Mouse (Mus musculus): ENCODE results near the gene Usp43. TPM values are rescaled to one million over a fixed set of nuclear protein-coding genes. Genes with fewer than 3 reads are reported as not detected.

Usp43 gene
- polyA plus RNA-seq, 1 experiment from 2014 or later = 3.3 TPM

- H3K4me2 ChIP-seq (replicated peaks; ENCODE audit: low read depth, low read length) = no peak overlapping the region
- H3K4me3 ChIP-seq (ENCODE audit: low read length) = no peak overlapping the region
- H3K27ac ChIP-seq (ENCODE audit: low read depth, low read length) = no peak overlapping the region
- H3K9me3 ChIP-seq (ENCODE audit: control insufficient read depth, low read length) = no peaks in the 10 kb centered on the region
- no peaks in the 10 kb centered on the region for H3K4me1 ChIP-seq (ENCODE audit: control insufficient read depth, insufficient read depth, low read length)
- no peaks in the 10 kb centered on the region for H3K36me3 ChIP-seq (ENCODE audit: control insufficient read depth, insufficient read depth, low read length)
- H3K27me3 ChIP-seq (ENCODE audit: control insufficient read depth, insufficient read depth, low read length) = no peaks in the 10 kb centered on the region
- 94% methylated on average over 10 of the region's 10 CpGs for WGBS
- ATAC-seq (ENCODE audit: low FRiP score, low TSS enrichment) = no peak
- H3K9ac ChIP-seq (ENCODE audit: low read depth, low read length) = no peak overlapping the region
Measured at GRCm38 (mm10) chr11:67835408-67836078, 86.4 kb downstream of the Usp43 start.

- Histone ChIP-seq H3K27me3 (ENCODE audit: control insufficient read depth, insufficient read depth, low read length) (no peaks in the 10 kb centered on the region), H3K4me3 (ENCODE audit: low read length) (no peak overlapping the region), H3K9ac (ENCODE audit: low read depth, low read length) (no peak overlapping the region), H3K36me3 (ENCODE audit: control insufficient read depth, insufficient read depth, low read length) (no peaks in the 10 kb centered on the region), H3K9me3 (ENCODE audit: control insufficient read depth, low read length) (no peaks in the 10 kb centered on the region), H3K4me1 (ENCODE audit: control insufficient read depth, insufficient read depth, low read length) (no peaks in the 10 kb centered on the region), H3K4me2 (replicated peaks; ENCODE audit: low read depth, low read length) (no peak overlapping the region), H3K27ac (ENCODE audit: low read depth, low read length) (no peak overlapping the region)
- 74% methylated on average over 5 of the region's 5 CpGs for WGBS
- ATAC-seq (ENCODE audit: low FRiP score, low TSS enrichment) = no peak
Measured at GRCm38 (mm10) chr11:67831820-67832219, 90.1 kb downstream of the Usp43 start.

- 71% methylated on average over 6 of the region's 6 CpGs for WGBS
Measured at GRCm38 (mm10) chr11:67829530-67829929, 92.4 kb downstream of the Usp43 start.

GRCm38 (mm10) chr11:67828360-67829059 lies 93.4 kb downstream of the Usp43 start:
- Histone ChIP-seq H3K4me3 (ENCODE audit: low read length) (no peak overlapping the region), H3K4me2 (replicated peaks; ENCODE audit: low read depth, low read length) (no peak overlapping the region), H3K9ac (ENCODE audit: low read depth, low read length) (no peak overlapping the region), H3K27me3 (ENCODE audit: control insufficient read depth, insufficient read depth, low read length) (no peaks in the 10 kb centered on the region), H3K27ac (ENCODE audit: low read depth, low read length) (no peak overlapping the region), H3K36me3 (ENCODE audit: control insufficient read depth, insufficient read depth, low read length) (no peaks in the 10 kb centered on the region), H3K9me3 (ENCODE audit: control insufficient read depth, low read length) (no peaks in the 10 kb centered on the region), H3K4me1 (ENCODE audit: control insufficient read depth, insufficient read depth, low read length) (no peaks in the 10 kb centered on the region)
- ATAC-seq (ENCODE audit: low FRiP score, low TSS enrichment) = no peak
- WGBS = 42% methylated on average over 12 of the region's 12 CpGs

More at GRCm38 (mm10) chr11:67829530-67829929, 92.4 kb downstream of the Usp43 start:
- Histone ChIP-seq H3K27me3 (ENCODE audit: control insufficient read depth, insufficient read depth, low read length) (no peaks in the 10 kb centered on the region), H3K4me2 (replicated peaks; ENCODE audit: low read depth, low read length) (no peak overlapping the region), H3K4me1 (ENCODE audit: control insufficient read depth, insufficient read depth, low read length) (no peaks in the 10 kb centered on the region), H3K9me3 (ENCODE audit: control insufficient read depth, low read length) (no peaks in the 10 kb centered on the region), H3K27ac (ENCODE audit: low read depth, low read length) (no peak overlapping the region), H3K9ac (ENCODE audit: low read depth, low read length) (no peak overlapping the region), H3K4me3 (ENCODE audit: low read length) (no peak overlapping the region), H3K36me3 (ENCODE audit: control insufficient read depth, insufficient read depth, low read length) (no peaks in the 10 kb centered on the region)
- no peak for ATAC-seq (ENCODE audit: low FRiP score, low TSS enrichment)

- Histone ChIP-seq H3K4me1 (ENCODE audit: control insufficient read depth, insufficient read depth, low read length) (no peaks in the 10 kb centered on the region), H3K27me3 (ENCODE audit: control insufficient read depth, insufficient read depth, low read length) (no peaks in the 10 kb centered on the region), H3K4me2 (replicated peaks; ENCODE audit: low read depth, low read length) (no peak overlapping the region), H3K9ac (ENCODE audit: low read depth, low read length) (no peak overlapping the region), H3K9me3 (ENCODE audit: control insufficient read depth, low read length) (no peaks in the 10 kb centered on the region), H3K4me3 (ENCODE audit: low read length) (no peak overlapping the region), H3K36me3 (ENCODE audit: control insufficient read depth, insufficient read depth, low read length) (no peaks in the 10 kb centered on the region), H3K27ac (ENCODE audit: low read depth, low read length) (no peak overlapping the region)
- 84% methylated on average over 6 of the region's 6 CpGs for WGBS
- no peak for ATAC-seq (ENCODE audit: low FRiP score, low TSS enrichment)
Measured at GRCm38 (mm10) chr11:67821560-67821959, 100.4 kb downstream of the Usp43 start.

- no peaks in the 10 kb centered on the region for H3K9me3 ChIP-seq (ENCODE audit: control insufficient read depth, low read length)
- no peaks in the 10 kb centered on the region for H3K27me3 ChIP-seq (ENCODE audit: control insufficient read depth, insufficient read depth, low read length)
- 15% methylated on average over 4 of the region's 4 CpGs for WGBS
- no peaks in the 10 kb centered on the region for H3K4me1 ChIP-seq (ENCODE audit: control insufficient read depth, insufficient read depth, low read length)
- no peaks in the 10 kb centered on the region for H3K36me3 ChIP-seq (ENCODE audit: control insufficient read depth, insufficient read depth, low read length)
- H3K4me3 ChIP-seq (ENCODE audit: low read length) = no peak overlapping the region
- H3K27ac ChIP-seq (ENCODE audit: low read depth, low read length) = no peak overlapping the region
- H3K4me2 ChIP-seq (replicated peaks; ENCODE audit: low read depth, low read length) = no peak overlapping the region
- H3K9ac ChIP-seq (ENCODE audit: low read depth, low read length) = no peak overlapping the region
- ATAC-seq (ENCODE audit: low FRiP score, low TSS enrichment) = no peak
Measured at GRCm38 (mm10) chr11:67820221-67820620, 101.7 kb downstream of the Usp43 start.

GRCm38 (mm10) chr11:67819604-67820003 lies 102.3 kb downstream of the Usp43 start:
- Histone ChIP-seq H3K9me3 (ENCODE audit: control insufficient read depth, low read length) (no peaks in the 10 kb centered on the region), H3K27me3 (ENCODE audit: control insufficient read depth, insufficient read depth, low read length) (no peaks in the 10 kb centered on the region), H3K36me3 (ENCODE audit: control insufficient read depth, insufficient read depth, low read length) (no peaks in the 10 kb centered on the region), H3K4me3 (ENCODE audit: low read length) (no peak overlapping the region), H3K4me1 (ENCODE audit: control insufficient read depth, insufficient read depth, low read length) (no peaks in the 10 kb centered on the region), H3K9ac (ENCODE audit: low read depth, low read length) (no peak overlapping the region), H3K4me2 (replicated peaks; ENCODE audit: low read depth, low read length) (peak overlapping the region; percentile 24; the same call in 1 of the 2 replicates), H3K27ac (ENCODE audit: low read depth, low read length) (no peak overlapping the region)
- no peak for ATAC-seq (ENCODE audit: low FRiP score, low TSS enrichment)
- 15% methylated on average over 5 of the region's 5 CpGs for WGBS

GRCm38 (mm10) chr11:67811535-67811934 lies 110.4 kb downstream of the Usp43 start:
- 79% methylated on average over 6 of the region's 6 CpGs for WGBS

GRCm38 (mm10) chr11:67808051-67808450 lies 113.9 kb downstream of the Usp43 start:
- 85% methylated on average over 5 of the region's 5 CpGs for WGBS

More at GRCm38 (mm10) chr11:67811535-67811934, 110.4 kb downstream of the Usp43 start:
- Histone ChIP-seq H3K27ac (ENCODE audit: low read depth, low read length) (no peak overlapping the region), H3K36me3 (ENCODE audit: control insufficient read depth, insufficient read depth, low read length) (no peaks in the 10 kb centered on the region), H3K27me3 (ENCODE audit: control insufficient read depth, insufficient read depth, low read length) (no peaks in the 10 kb centered on the region), H3K4me2 (replicated peaks; ENCODE audit: low read depth, low read length) (no peak overlapping the region), H3K9ac (ENCODE audit: low read depth, low read length) (no peak overlapping the region), H3K9me3 (ENCODE audit: control insufficient read depth, low read length) (no peaks in the 10 kb centered on the region), H3K4me3 (ENCODE audit: low read length) (no peak overlapping the region), H3K4me1 (ENCODE audit: control insufficient read depth, insufficient read depth, low read length) (no peaks in the 10 kb centered on the region)
- ATAC-seq (ENCODE audit: low FRiP score, low TSS enrichment) = no peak

More at GRCm38 (mm10) chr11:67808051-67808450, 113.9 kb downstream of the Usp43 start:
- H3K9ac ChIP-seq (ENCODE audit: low read depth, low read length) = no peak overlapping the region
- no peaks in the 10 kb centered on the region for H3K9me3 ChIP-seq (ENCODE audit: control insufficient read depth, low read length)
- H3K36me3 ChIP-seq (ENCODE audit: control insufficient read depth, insufficient read depth, low read length) = no peaks in the 10 kb centered on the region
- no peak overlapping the region for H3K4me2 ChIP-seq (replicated peaks; ENCODE audit: low read depth, low read length)
- ATAC-seq (ENCODE audit: low FRiP score, low TSS enrichment) = no peak
- no peak overlapping the region for H3K27ac ChIP-seq (ENCODE audit: low read depth, low read length)
- no peaks in the 10 kb centered on the region for H3K4me1 ChIP-seq (ENCODE audit: control insufficient read depth, insufficient read depth, low read length)
- H3K27me3 ChIP-seq (ENCODE audit: control insufficient read depth, insufficient read depth, low read length) = no peaks in the 10 kb centered on the region
- H3K4me3 ChIP-seq (ENCODE audit: low read length) = no peak overlapping the region
